Mouse (Mus musculus): ENCODE data around the gene 3110040M04Rik. TPM values are rescaled to one million over a fixed set of nuclear protein-coding genes. Genes with fewer than 3 reads are reported as not detected.

Gene 3110040M04Rik
- total RNA-seq, 1 experiment from 2014 or later = not detected

Other genes with a start within 250 kb of the 3110040M04Rik start
- gene Hmcn1, start 210.7 kb upstream of the 3110040M04Rik start, total RNA-seq (2017) = not detected in 2 replicates
- not detected in 2 replicates for gene Gm47985, start 21.6 kb upstream of the 3110040M04Rik start, total RNA-seq (2017)
- 0.61 TPM in 1 of 2 replicates, not detected in the other for gene Gm8947, start 11.7 kb upstream of the 3110040M04Rik start, total RNA-seq (2017)
- gene Gm47995, start 5.7 kb upstream of the 3110040M04Rik start, total RNA-seq (2017) = not detected in 2 replicates
- gene Gm47996, start 6.0 kb downstream of the 3110040M04Rik start, total RNA-seq (2017) = not detected in 2 replicates
- 318 and 362 TPM in 2 replicates for gene Ivns1abp, start 140.4 kb downstream of the 3110040M04Rik start, total RNA-seq (2017)
- gene Swt1, start 224.3 kb downstream of the 3110040M04Rik start, total RNA-seq (2017) = 53.5 and 63.4 TPM in 2 replicates
- 64.9 and 66.6 TPM in 2 replicates for gene Trmt1l, start 224.4 kb downstream of the 3110040M04Rik start, total RNA-seq (2017)